Mouse (Mus musculus) MEL (cell line): ENCODE measurements around the gene Gm9837. TPM values are rescaled to one million over a fixed set of nuclear protein-coding genes. Genes with fewer than 3 reads are reported as not detected.

ENCODE experiments used
- DNase-seq: peaks from one replicate; pipeline ENCODE4 v3.0.0; 2011; ENCODE audit warnings: low read depth, low spot score
- H3K27ac ChIP-seq: 2 replicates; pipeline ENCODE4 v1.5.1; 2012; ENCODE audit warnings: low read depth, mild to moderate bottlenecking, control low read depth, low read length, moderate library complexity; ENCODE audit not compliant: control insufficient read depth
- H3K27me3 ChIP-seq, 2 experiments: fragments of 150-350 bp in 1 of 2; sonication (generic) in 1 of 2; 2 replicates each; pipeline ENCODE4 v1.6.1; 2012; ENCODE audit warnings: low read length in 2 of 2, mild to moderate bottlenecking in 2 of 2, improper control_type of control experiment in 1 of 2, moderate library complexity in 1 of 2; ENCODE audit not compliant: insufficient read depth in 2 of 2, control insufficient read depth in 1 of 2
- H3K36me3 ChIP-seq, 2 experiments: 2 replicates each; pipeline ENCODE4 v1.6.1; 2012 to 2014; ENCODE audit warnings: low read length in 2 of 2, improper control_type of control experiment in 1 of 2, inconsistent platforms in 1 of 2, mild to moderate bottlenecking in 1 of 2; ENCODE audit not compliant: insufficient read depth in 2 of 2, control insufficient read depth in 1 of 2
- H3K4me1 ChIP-seq, 2 experiments: fragments of 150-350 bp in 1 of 2; sonication (generic) in 1 of 2; 2 replicates each; pipeline ENCODE4 v1.6.1; 2012; ENCODE audit warnings: low read length in 2 of 2, improper control_type of control experiment in 1 of 2, mild to moderate bottlenecking in 1 of 2; ENCODE audit not compliant: insufficient read depth in 2 of 2, control insufficient read depth in 1 of 2
- H3K4me3 ChIP-seq, 2 experiments: fragments of 150-350 bp in 1 of 2; sonication (generic) in 1 of 2; 2 replicates each; pipeline ENCODE4 v1.5.1; 2012; ENCODE audit warnings: low read depth in 2 of 2, low read length in 2 of 2, mild to moderate bottlenecking in 2 of 2, moderate library complexity in 2 of 2, control low read depth in 1 of 2, improper control_type of control experiment in 1 of 2; ENCODE audit not compliant: control insufficient read depth in 1 of 2, insufficient read depth in 1 of 2
- H3K79me2 ChIP-seq: 2 replicates; pipeline ENCODE4 v1.6.1; 2012; ENCODE audit warnings: mild to moderate bottlenecking, low read length, moderate library complexity; ENCODE audit not compliant: control insufficient read depth, poor library complexity, insufficient read depth
- H3K9ac ChIP-seq: 2 replicates; pipeline ENCODE4 v1.6.1; 2012; ENCODE audit warnings: low read depth, mild to moderate bottlenecking, control low read depth, low read length, moderate library complexity; ENCODE audit not compliant: control insufficient read depth, poor library complexity, severe bottlenecking
- H3K9me3 ChIP-seq: fragments of 150-350 bp; sonication (generic); replicated peaks from 2 replicates; pipeline ENCODE4 v1.6.1; 2012; ENCODE audit warnings: mild to moderate bottlenecking, low read length, improper control_type of control experiment, moderate library complexity; ENCODE audit not compliant: insufficient read depth
- BHLHE40 ChIP-seq: IDR thresholded peaks from 2 replicates; pipeline ENCODE4 v1.6.1; 2012; ENCODE audit warnings: low read depth, mild to moderate bottlenecking, inconsistent platforms, low read length, improper control_type of control experiment, borderline replicate concordance
- CHD1 ChIP-seq: IDR thresholded peaks from 2 replicates; pipeline ENCODE4 v1.6.1; 2012; ENCODE audit warnings: low read depth, mild to moderate bottlenecking, inconsistent platforms, low read length, improper control_type of control experiment
- CTCF ChIP-seq, 3 experiments: IDR thresholded peaks in 2 of 3; conservative IDR thresholded peaks in 1 of 3; 2 replicates each; pipeline ENCODE4 v1.5.1; 2011 to 2012; ENCODE audit warnings: low read length in 3 of 3, low read depth in 2 of 3, mild to moderate bottlenecking in 2 of 3, improper control_type of control experiment in 1 of 3, inconsistent platforms in 1 of 3, mixed read lengths in 1 of 3, moderate library complexity in 1 of 3; ENCODE audit not compliant: control insufficient read depth in 1 of 3, insufficient read depth in 1 of 3, poor library complexity in 1 of 3, severe bottlenecking in 1 of 3
- ELF1 ChIP-seq: IDR thresholded peaks from 2 replicates; pipeline ENCODE4 v1.6.1; 2014; ENCODE audit warnings: low read depth, mild to moderate bottlenecking, inconsistent platforms, low read length, improper control_type of control experiment, moderate library complexity
- ETS1 ChIP-seq: IDR thresholded peaks from 2 replicates; pipeline ENCODE4 v1.6.1; 2012; ENCODE audit warnings: low read depth, mild to moderate bottlenecking, inconsistent platforms, low read length, improper control_type of control experiment, moderate library complexity
- GABPA ChIP-seq: IDR thresholded peaks from 2 replicates; pipeline ENCODE4 v1.6.1; 2012; ENCODE audit warnings: low read depth, mild to moderate bottlenecking, inconsistent platforms, low read length, improper control_type of control experiment, moderate library complexity
- GATA1 ChIP-seq: IDR thresholded peaks from 2 replicates; pipeline ENCODE4 v1.6.1; 2011; ENCODE audit warnings: low read depth, low read length, improper control_type of control experiment
- HCFC1 ChIP-seq: IDR thresholded peaks from 2 replicates; pipeline ENCODE4 v1.6.1; 2012; ENCODE audit warnings: low read depth, mild to moderate bottlenecking, inconsistent platforms, low read length, improper control_type of control experiment, moderate library complexity
- KAT2A ChIP-seq: conservative IDR thresholded peaks from 2 replicates; pipeline ENCODE4 v1.6.1; 2012; ENCODE audit warnings: low read depth, low read length, improper control_type of control experiment, inconsistent platforms
- MAFK ChIP-seq: IDR thresholded peaks from 2 replicates; pipeline ENCODE4 v1.6.1; 2011; ENCODE audit warnings: low read depth, mild to moderate bottlenecking, low read length, improper control_type of control experiment, borderline replicate concordance
- MEF2A ChIP-seq: IDR thresholded peaks from 2 replicates; pipeline ENCODE4 v1.6.1; 2014; ENCODE audit warnings: low read depth, mild to moderate bottlenecking, inconsistent platforms, low read length, improper control_type of control experiment; ENCODE audit not compliant: poor library complexity, insufficient replicate concordance, severe bottlenecking; ENCODE audit errors: extremely low read depth
- MXI1 ChIP-seq: IDR thresholded peaks from 2 replicates; pipeline ENCODE4 v1.6.1; 2011; ENCODE audit warnings: mild to moderate bottlenecking, low read depth, low read length, improper control_type of control experiment
- NRF1 ChIP-seq: IDR thresholded peaks from 2 replicates; pipeline ENCODE4 v1.6.1; 2014; ENCODE audit warnings: low read depth, mild to moderate bottlenecking, inconsistent platforms, low read length, improper control_type of control experiment, moderate library complexity; ENCODE audit not compliant: poor library complexity, insufficient read depth, severe bottlenecking
- POLR2A ChIP-seq, 2 experiments: IDR thresholded peaks; 2 replicates each; pipeline ENCODE4 v1.6.1; 2011 to 2012; ENCODE audit warnings: low read length in 2 of 2, mild to moderate bottlenecking in 2 of 2, control low read depth in 1 of 2, improper control_type of control experiment in 1 of 2, low read depth in 1 of 2, moderate library complexity in 1 of 2; ENCODE audit not compliant: control insufficient read depth in 1 of 2, insufficient read depth in 1 of 2, poor library complexity in 1 of 2
- SMC3 ChIP-seq: IDR thresholded peaks from 2 replicates; pipeline ENCODE4 v1.6.1; 2011; ENCODE audit warnings: low read depth, low read length, improper control_type of control experiment
- TBP ChIP-seq: IDR thresholded peaks from 2 replicates; pipeline ENCODE4 v1.8.0; 2011; ENCODE audit warnings: low read depth, low read length, improper control_type of control experiment
- TCF12 ChIP-seq: IDR thresholded peaks from 2 replicates; pipeline ENCODE4 v1.6.1; 2014; ENCODE audit warnings: low read depth, mild to moderate bottlenecking, inconsistent platforms, low read length, improper control_type of control experiment, moderate library complexity
- UBTF ChIP-seq: IDR thresholded peaks from 2 replicates; pipeline ENCODE4 v1.6.1; 2012; ENCODE audit warnings: low read depth, mild to moderate bottlenecking, inconsistent platforms, low read length, improper control_type of control experiment, moderate library complexity, borderline replicate concordance; ENCODE audit not compliant: insufficient read depth
- USF1 ChIP-seq: IDR thresholded peaks from 2 replicates; pipeline ENCODE4 v1.6.1; 2014; ENCODE audit warnings: low read depth, mild to moderate bottlenecking, inconsistent platforms, low read length, improper control_type of control experiment, moderate library complexity
- USF2 ChIP-seq, 2 experiments: IDR thresholded peaks; 2 replicates each; pipeline ENCODE4 v1.6.1; 2011 to 2012; ENCODE audit warnings: improper control_type of control experiment in 2 of 2, low read length in 2 of 2, borderline replicate concordance in 1 of 2, inconsistent platforms in 1 of 2, low read depth in 1 of 2, mild to moderate bottlenecking in 1 of 2; ENCODE audit not compliant: insufficient read depth in 1 of 2
- ZNF384 ChIP-seq: IDR thresholded peaks from 2 replicates; pipeline ENCODE4 v1.6.1; 2012; ENCODE audit warnings: low read depth, mild to moderate bottlenecking, inconsistent platforms, low read length, improper control_type of control experiment
- polyA plus RNA-seq, 2 experiments: library from polyadenylated mRNA; stranded (reverse) in 1 of 2; unstranded in 1 of 2; fragments of >175 nt in 1 of 2; fragments of >200 nt in 1 of 2; gene quantifications; 2 replicates each; pipeline versions ENCODE4 v1.2.1 to v1.2.4; 2012; ENCODE audit warnings: low replicate concordance in 2 of 2, low read depth in 1 of 2; ENCODE audit not compliant: insufficient read length in 2 of 2, insufficient read depth in 1 of 2, missing spikeins in 1 of 2
- total RNA-seq: library from RNA; depleted of rRNA; stranded (reverse); fragments of 300-350 nt; gene quantifications from 2 replicates; pipeline ENCODE4 v1.2.3, GENCODE M21; 2012; rRNA removed

The Gm9837 gene
- total and polyA plus RNA-seq, 3 experiments = not detected

GRCm38 (mm10) chr11:53424826-53425225, 45.5 kb downstream of the Gm9837 start:
- H3K27me3 ChIP-seq = no peaks in the 10 kb centered on the region
- no peak for TF ChIP-seq MEF2A
- TF ChIP-seq ETS1 = no peak
- TF ChIP-seq SMC3 = no peak
- no peak for TF ChIP-seq GABPA
- peaks cover 6 to 7% of the 10 kb centered on the region in 2 experiments for H3K36me3 ChIP-seq
- peaks cover 6% of the 10 kb centered on the region for H3K79me2 ChIP-seq
- no peak for DNase-seq
- H3K9ac ChIP-seq = no peak overlapping the region
- H3K4me3 ChIP-seq = no peak overlapping the region
- H3K4me1 ChIP-seq = peaks cover 0 to 7% of the 10 kb centered on the region in 2 experiments; a peak in 2 of 4 replicates
- H3K27ac ChIP-seq = no peak overlapping the region
- H3K9me3 ChIP-seq = no peaks in the 10 kb centered on the region

- Histone ChIP-seq H3K9me3 (no peaks in the 10 kb centered on the region), H3K79me2 (no peaks in the 10 kb centered on the region), H3K27ac (no peak within 1 kb of the TSS), H3K36me3 (no peaks in the 10 kb centered on the region; a peak in 1 of 4 replicates), H3K9ac (no peak within 1 kb of the TSS), H3K4me3 (no peak within 1 kb of the TSS), H3K27me3 (no peaks in the 10 kb centered on the region), H3K4me1 (no peaks in the 10 kb centered on the region)
- no peak for DNase-seq
- TF ChIP-seq MXI1 (no peak), KAT2A (no peak), HCFC1 (no peak), ZNF384 (no peak), TCF12 (no peak), NRF1 (no peak), TBP (no peak), BHLHE40 (no peak), MAFK (no peak), CHD1 (no peak), CTCF (IDR thresholded peaks at IDR 0.05 in 2 of 3, conservative IDR thresholded peaks at IDR 0.05 in 1 of 3; ENCODE audit: control insufficient read depth in 1 of 3, insufficient read depth in 1 of 3, low read depth in 2 of 3, low read length in 3 of 3, poor library complexity in 1 of 3, severe bottlenecking in 1 of 3) (no peak), UBTF (no peak), ELF1 (no peak), USF2 (IDR thresholded peaks at IDR 0.05; ENCODE audit: borderline replicate concordance in 1 of 2, insufficient read depth in 1 of 2, low read depth in 1 of 2, low read length in 2 of 2) (no peak), POLR2A (IDR thresholded peaks at IDR 0.05; ENCODE audit: control insufficient read depth in 1 of 2, insufficient read depth in 1 of 2, low read depth in 1 of 2, low read length in 2 of 2, poor library complexity in 1 of 2) (no peak), MEF2A (no peak), GATA1 (no peak), USF1 (no peak)
Measured at GRCm38 (mm10) chr11:53423036-53423435, 47.2 kb downstream of the Gm9837 start, which contains the start of gene Leap2. TSS of gene Leap2 (minus strand) at chr11:53423170.

Other genes starting within 250 kb of the Gm9837 start
- gene Hspa4, start 170.0 kb downstream of the Gm9837 start, total RNA-seq = 276 and 301 TPM in 2 replicates
- 100 to 1,000 TPM; 209 to 907 TPM for gene Hspa4, start 170.0 kb downstream of the Gm9837 start, polyA plus RNA-seq
- 9.9 and 11.6 TPM in 2 replicates for gene Zcchc10, start 145.8 kb downstream of the Gm9837 start, total RNA-seq
- gene Zcchc10, start 145.8 kb downstream of the Gm9837 start, polyA plus RNA-seq = 100 to 1,000 TPM in 1 of 2 experiments, 10 to 100 TPM in 1; 36.2 to 169 TPM
- gene Aff4, start 119.6 kb downstream of the Gm9837 start, total RNA-seq = 29.0 and 37.7 TPM in 2 replicates
- 100 to 1,000 TPM in 1 of 2 experiments, 10 to 100 TPM in 1; 47.7 to 268 TPM for gene Aff4, start 119.6 kb downstream of the Gm9837 start, polyA plus RNA-seq
- not detected in 2 replicates for gene Leap2, start 47.3 kb downstream of the Gm9837 start, total RNA-seq
- under 1 TPM in 1 of 2 experiments, not detected in 1; 0.24 TPM for gene Leap2, start 47.3 kb downstream of the Gm9837 start, polyA plus RNA-seq
- gene Uqcrq, start 39.6 kb downstream of the Gm9837 start, total RNA-seq = 72.4 and 85.3 TPM in 2 replicates
- gene Uqcrq, start 39.6 kb downstream of the Gm9837 start, polyA plus RNA-seq = 1,000 to 10,000 TPM in 1 of 2 experiments, not detected in 1; 1,130 TPM
- 0.42 and 0.49 TPM in 2 replicates for gene Gdf9, start 39.5 kb downstream of the Gm9837 start, total RNA-seq
- gene Gdf9, start 39.5 kb downstream of the Gm9837 start, polyA plus RNA-seq = under 1 TPM in 1 of 2 experiments, not detected in 1; 0.43 TPM
- not detected in 2 replicates for gene Gm10447, start 13.4 kb downstream of the Gm9837 start, total RNA-seq
- not detected for gene Gm10447, start 13.4 kb downstream of the Gm9837 start, polyA plus RNA-seq
- not detected in 2 replicates for gene Shroom1, start 13.3 kb downstream of the Gm9837 start, total RNA-seq
- under 1 TPM in 1 of 2 experiments, not detected in 1; 0.19 TPM for gene Shroom1, start 13.3 kb downstream of the Gm9837 start, polyA plus RNA-seq
- gene Gm9945, start 9.7 kb upstream of the Gm9837 start, total RNA-seq = not detected in 2 replicates
- not detected for gene Gm9945, start 9.7 kb upstream of the Gm9837 start, polyA plus RNA-seq
- gene Sowaha, start 9.8 kb upstream of the Gm9837 start, total RNA-seq = not detected in 2 replicates
- gene Sowaha, start 9.8 kb upstream of the Gm9837 start, polyA plus RNA-seq = not detected
- gene Sept8, start 48.8 kb upstream of the Gm9837 start, total RNA-seq = 199 and 278 TPM in 2 replicates
- 100 to 1,000 TPM; 196 to 294 TPM for gene Sept8, start 48.8 kb upstream of the Gm9837 start, polyA plus RNA-seq
- gene Kif3a, start 96.9 kb upstream of the Gm9837 start, total RNA-seq = 13.6 and 14.2 TPM in 2 replicates
- gene Kif3a, start 96.9 kb upstream of the Gm9837 start, polyA plus RNA-seq = 10 to 100 TPM; 17.1 to 88.3 TPM
- gene Il4, start 148.2 kb upstream of the Gm9837 start, total RNA-seq = 9.4 and 10.4 TPM in 2 replicates
- gene Il4, start 148.2 kb upstream of the Gm9837 start, polyA plus RNA-seq = 1 to 10 TPM in 1 of 2 experiments, not detected in 1; 4.3 TPM
- not detected in 2 replicates for gene Il13, start 164.2 kb upstream of the Gm9837 start, total RNA-seq
- gene Il13, start 164.2 kb upstream of the Gm9837 start, polyA plus RNA-seq = not detected
- 41.2 and 44.6 TPM in 2 replicates for gene Rad50, start 236.8 kb upstream of the Gm9837 start, total RNA-seq
- 100 to 1,000 TPM in 1 of 2 experiments, 10 to 100 TPM in 1; 32.6 to 447 TPM for gene Rad50, start 236.8 kb upstream of the Gm9837 start, polyA plus RNA-seq